Mouse (Mus musculus): ENCODE data around the gene Ap2a1.

DNA sequence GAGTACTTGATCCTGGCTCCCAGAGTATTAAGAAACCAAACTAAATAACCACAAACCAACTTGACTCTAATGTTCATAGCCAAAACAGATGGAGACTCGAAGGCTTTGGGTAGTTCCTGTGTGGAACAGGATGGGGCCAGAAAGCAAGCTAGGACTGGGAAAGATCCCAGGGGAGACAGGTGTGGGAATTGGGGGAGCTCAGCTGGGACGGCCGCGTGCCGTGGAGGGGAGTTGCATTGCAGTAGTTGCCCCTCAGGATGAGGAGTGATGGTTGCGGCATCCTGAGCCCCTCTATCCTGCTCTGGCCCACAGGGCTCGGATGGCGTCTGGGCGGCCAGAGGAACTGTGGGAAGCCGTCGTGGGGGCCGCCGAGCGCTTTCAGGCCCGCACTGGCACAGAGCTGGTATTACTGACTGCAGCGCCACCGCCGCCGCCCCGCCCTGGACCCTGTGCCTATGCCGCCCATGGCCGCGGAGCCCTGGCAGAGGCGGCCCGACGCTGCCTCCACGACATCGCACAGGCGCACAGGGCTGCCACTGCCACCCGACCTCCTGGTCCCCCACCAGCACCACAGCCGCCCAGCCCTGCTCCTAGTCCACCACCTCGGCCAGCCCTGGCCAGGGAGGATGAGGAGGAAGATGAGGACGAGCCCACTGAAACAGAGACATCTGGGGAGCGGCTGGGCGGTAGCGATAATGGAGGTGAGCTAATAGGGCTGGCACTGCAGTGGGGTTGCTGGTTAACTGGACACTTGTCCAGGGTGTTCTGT, 76.9 kb downstream of the Ap2a1 start:
- TF ChIP-seq POLR2A (IDR thresholded peaks at IDR 0.05; ENCODE audit: borderline replicate concordance, insufficient read depth, low read length): no peak
- TF ChIP-seq CTCF (IDR thresholded peaks at IDR 0.05; ENCODE audit: borderline replicate concordance, insufficient read depth, low read depth, low read length): no peak
